Mouse (Mus musculus) urinary bladder, postnatal 4 days (tissue): ENCODE results near the gene Agps.
A peak's percentile ranks its signal among the peaks of the same experiment; 100 is the strongest.

Source experiments
- DNase-seq, 2 experiments: peaks; one replicate each; pipeline ENCODE4 v3.0.0; 2021 to 2022; ENCODE audit warnings: low spot score in 2 of 2

Agps gene

GRCm38 (mm10) chr2:75828931-75829610 lies 2.9 kb upstream of the Agps start:
- no peak for DNase-seq

- DNase-seq = no peak
These were observed 1.7 kb upstream of the Agps start for GRCm38 (mm10) chr2:75830233-75830632.

- no peak for DNase-seq
These were observed 804 bp downstream of the Agps start for GRCm38 (mm10) chr2:75832781-75833180.

GRCm38 (mm10) chr2:75834492-75834891 lies 2.5 kb downstream of the Agps start:
- no peak for DNase-seq

GRCm38 (mm10) chr2:75842302-75842701 lies 10.3 kb downstream of the Agps start:
- DNase-seq = no peak

- no peak for DNase-seq
These were observed 15.7 kb downstream of the Agps start for GRCm38 (mm10) chr2:75847708-75848107.

GRCm38 (mm10) chr2:75852483-75852882 lies 20.5 kb downstream of the Agps start:
- DNase-seq = no peak

GRCm38 (mm10) chr2:75854136-75854535 lies 22.2 kb downstream of the Agps start:
- no peak for DNase-seq

GRCm38 (mm10) chr2:75861115-75861514 lies 29.1 kb downstream of the Agps start:
- DNase-seq = no peak

- DNase-seq = no peak
These were observed 37.6 kb downstream of the Agps start for GRCm38 (mm10) chr2:75869604-75870003.

- no peak for DNase-seq
These were observed 42.1 kb downstream of the Agps start for GRCm38 (mm10) chr2:75874008-75874559.

- DNase-seq = no peak
These were observed 47.8 kb downstream of the Agps start for GRCm38 (mm10) chr2:75879791-75880190.

GRCm38 (mm10) chr2:75883543-75883942 lies 51.6 kb downstream of the Agps start:
- DNase-seq = peak in 1 of 2 experiments; percentile 69

GRCm38 (mm10) chr2:75891981-75892380 lies 60.0 kb downstream of the Agps start:
- no peak for DNase-seq

GRCm38 (mm10) chr2:75895711-75896110 lies 63.7 kb downstream of the Agps start:
- DNase-seq = no peak

- DNase-seq = no peak
These were observed 68.3 kb downstream of the Agps start for GRCm38 (mm10) chr2:75900281-75900680.

GRCm38 (mm10) chr2:75901869-75902268 lies 69.9 kb downstream of the Agps start:
- DNase-seq = no peak

GRCm38 (mm10) chr2:75907142-75907541 lies 75.2 kb downstream of the Agps start:
- no peak for DNase-seq

GRCm38 (mm10) chr2:75915040-75915439 lies 83.1 kb downstream of the Agps start:
- DNase-seq = no peak

- DNase-seq = no peak
These were observed 91.9 kb downstream of the Agps start for GRCm38 (mm10) chr2:75923807-75924340.

- DNase-seq = no peak
These were observed 94.1 kb downstream of the Agps start for GRCm38 (mm10) chr2:75926061-75926460.

- no peak for DNase-seq
These were observed 96.0 kb downstream of the Agps start for GRCm38 (mm10) chr2:75928011-75928410.

GRCm38 (mm10) chr2:75929141-75929540 lies 97.2 kb downstream of the Agps start:
- no peak for DNase-seq
